Mouse (Mus musculus) gastrocnemius, adult 2 months (tissue): Measurements from ENCODE around the gene Nxnl1. TPM values are rescaled to one million over a fixed set of nuclear protein-coding genes. Genes with fewer than 3 reads are reported as not detected.

Experiments
- DNase-seq: peaks from one replicate; pipeline ENCODE4 v3.0.0; 2022
- H3K27ac ChIP-seq: fragments of 200-600 bp; 2 replicates; pipeline ENCODE4 v1.8.1; 2022; ENCODE audit warnings: mild to moderate bottlenecking
- H3K4me3 ChIP-seq: fragments of 200-600 bp; 2 replicates; pipeline ENCODE4 v1.8.1; 2022; ENCODE audit warnings: mild to moderate bottlenecking, moderate library complexity
- CTCF ChIP-seq: fragments of 200-600 bp; IDR thresholded peaks from 2 replicates; pipeline ENCODE4 v1.8.1; 2022; ENCODE audit warnings: antibody characterized with exemption, mild to moderate bottlenecking, moderate library complexity
- intact Hi-C: fragments of 180-260 bp; cut with DNase I; formaldehyde crosslinking; loops from one replicate; pipeline ENCODE4 v1.15.1; 2025
- long read RNA-seq, 2 experiments: library from polyadenylated mRNA; stranded (forward); transcript quantifications; one replicate each; pipeline ENCODE4 v2.0.0; 2021
- total RNA-seq, 2 experiments: library from RNA; stranded (reverse); gene quantifications; 2 replicates each; pipeline ENCODE4 v1.2.3; 2021

Nxnl1 gene
- not detected for total RNA-seq
- long read RNA-seq, experiment 1: 0 reads
- long read RNA-seq, experiment 2: 0 reads

GRCm38 (mm10) chr8:71566501-71566900 lies at the start of gene Nxnl1:
Gene Nxnl1 (minus strand): TSS chr8:71566601.
- H3K4me3 ChIP-seq: no peak within 1 kb of the TSS
- no peak for DNase-seq
- no peak for TF ChIP-seq CTCF
- H3K27ac ChIP-seq: peak within 1 kb of the TSS; percentile 90
- intact Hi-C loops: no loop called here

DNA sequence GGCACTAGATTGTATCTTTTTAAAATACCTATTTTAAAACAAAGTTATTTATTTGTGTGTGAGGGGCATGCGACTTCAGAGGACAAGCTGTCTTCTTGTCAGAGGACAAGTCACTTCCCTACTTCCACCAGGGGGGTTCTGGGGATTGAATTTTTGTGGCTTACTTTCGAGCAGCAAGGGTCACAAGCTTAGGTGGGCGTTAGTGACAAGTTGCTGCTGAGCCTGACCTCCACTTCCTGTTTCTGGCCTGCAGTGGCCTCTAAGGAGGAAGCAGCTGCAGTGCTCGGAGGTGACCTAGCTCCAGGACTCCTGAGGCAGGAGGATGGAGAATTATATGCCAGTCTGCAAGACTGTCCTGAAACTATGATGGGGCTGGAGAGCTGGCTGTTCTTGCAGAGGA lies 47.0 kb upstream of the Nxnl1 start:
- no peak for TF ChIP-seq CTCF
- H3K27ac ChIP-seq: peak overlapping the region; percentile 24; the same call in 1 of the 2 replicates
- DNase-seq: no peak
- no peak overlapping the region for H3K4me3 ChIP-seq
- intact Hi-C loops: no loop called here

- peak overlapping the region; percentile 98 for H3K27ac ChIP-seq
- DNase-seq: no peak
These were observed 45.7 kb upstream of the Nxnl1 start for GRCm38 (mm10) chr8:71612141-71612540.

DNA sequence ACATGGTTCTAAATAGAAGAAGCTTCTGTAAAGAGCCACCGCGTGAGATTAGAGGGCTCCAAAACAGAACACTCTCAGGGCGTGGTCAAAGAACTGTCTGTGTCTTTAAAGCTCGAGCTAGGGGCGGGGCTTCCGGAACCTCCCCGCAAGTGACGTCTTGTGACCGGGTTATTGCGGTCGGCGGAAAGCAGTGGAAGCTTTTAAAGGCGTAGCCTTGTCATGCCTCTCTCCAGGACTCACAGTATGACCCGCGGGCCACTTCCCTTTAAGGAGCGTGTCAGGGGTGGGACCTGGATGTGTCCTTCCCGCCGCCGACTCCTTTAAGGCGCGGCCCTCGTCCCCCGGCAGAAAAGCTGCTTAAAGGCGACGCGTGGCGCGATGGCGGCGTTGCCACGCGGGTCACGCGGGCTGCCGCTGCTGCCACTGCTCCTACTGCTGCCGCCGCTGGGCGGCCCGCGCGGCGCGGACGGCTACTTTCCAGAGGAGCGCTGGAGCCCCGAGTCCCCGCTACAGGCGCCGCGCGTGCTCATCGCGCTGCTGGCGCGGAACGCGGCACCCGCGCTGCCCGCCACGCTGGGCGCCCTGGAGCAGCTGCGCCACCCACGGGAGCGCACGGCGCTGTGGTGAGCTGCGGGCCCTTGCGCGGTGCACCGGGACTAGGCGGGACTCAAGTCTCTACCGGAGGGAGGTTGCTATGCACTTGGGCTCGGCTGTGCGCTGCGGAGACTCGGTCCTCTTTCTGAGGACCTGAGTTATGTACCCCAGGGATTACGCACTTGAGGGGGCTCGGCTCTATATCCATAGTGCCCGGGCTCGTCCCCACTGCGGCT lies 44.6 kb upstream of the Nxnl1 start, which contains the start of gene Colgalt1:
Colgalt1 (plus strand) TSS at position 177 of the 830 bp plus-strand sequence.
- Histone ChIP-seq H3K27ac (peak within 1 kb of the TSS; percentile 98), H3K4me3 (peak within 1 kb of the TSS; percentile 82)
- TF ChIP-seq CTCF: peak; percentile 42
- peak; percentile 97 for DNase-seq
- intact Hi-C loops: no loop called here

More at GRCm38 (mm10) chr8:71612141-71612540, 45.7 kb upstream of the Nxnl1 start:
- intact Hi-C loops: no loop called here
- TF ChIP-seq CTCF: no peak
- peak overlapping the region; percentile 82 for H3K4me3 ChIP-seq

DNA sequence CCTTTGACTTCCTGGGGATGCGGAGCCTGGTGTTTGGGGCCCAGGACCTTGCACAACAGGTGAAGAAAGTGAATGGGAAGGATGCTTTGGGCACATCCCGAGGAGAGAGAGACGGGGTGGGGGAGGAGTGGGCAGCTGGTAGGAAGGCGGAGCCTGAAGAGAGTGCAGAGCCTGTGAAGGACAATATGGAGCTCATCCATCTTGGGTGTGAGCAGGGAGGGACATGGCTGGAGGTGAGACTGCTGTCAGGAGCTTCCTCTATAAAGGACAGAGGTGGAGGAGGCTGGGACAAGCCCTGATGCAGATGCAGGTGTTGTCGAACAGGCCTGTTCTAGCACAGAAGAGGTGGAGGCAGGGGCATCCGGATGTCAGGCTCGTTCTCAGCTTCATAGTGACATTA lies 37.6 kb upstream of the Nxnl1 start:
- TF ChIP-seq CTCF: no peak
- intact Hi-C loops: no loop called here
- Histone ChIP-seq H3K27ac (no peak overlapping the region), H3K4me3 (no peak overlapping the region)
- DNase-seq: no peak

DNA sequence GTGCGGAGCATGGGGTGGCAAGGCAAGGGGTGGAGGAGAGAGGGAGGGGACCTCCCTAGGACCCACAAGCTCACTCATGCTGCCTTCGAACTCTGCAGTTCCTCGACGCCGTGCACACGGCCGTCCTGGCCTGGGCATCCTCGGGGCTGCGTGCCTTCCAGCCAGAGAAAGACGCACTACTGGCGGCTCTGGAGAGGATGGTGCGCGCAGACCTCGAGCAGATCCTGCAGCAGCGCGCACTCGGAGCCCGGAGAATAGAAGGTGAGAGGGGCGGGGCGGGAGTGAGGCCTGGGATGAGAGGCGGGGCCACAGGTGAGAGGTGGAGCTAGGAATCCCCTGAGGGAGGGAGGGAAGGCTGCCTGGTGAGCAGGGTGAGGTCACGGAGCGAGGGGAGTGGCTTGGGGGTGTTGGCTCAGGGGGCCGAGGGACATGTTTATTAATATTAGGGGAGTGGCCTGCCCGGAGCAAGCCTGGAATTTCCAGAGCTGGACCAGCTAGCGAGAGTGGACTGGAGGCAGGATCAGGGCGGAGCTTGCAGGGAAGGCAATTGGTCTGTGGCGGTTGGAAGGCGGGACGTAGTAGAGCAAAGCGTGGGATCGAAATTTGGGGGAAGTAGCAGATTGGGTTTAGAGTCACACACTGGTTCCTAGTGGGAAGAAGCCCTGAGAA lies 36.4 kb upstream of the Nxnl1 start:
- no peak for TF ChIP-seq CTCF
- peak; percentile 84 for DNase-seq
- peak overlapping the region; percentile 58; the same call in 1 of the 2 replicates for H3K27ac ChIP-seq
- intact Hi-C loops: no loop called here
- H3K4me3 ChIP-seq: peak overlapping the region; percentile 65

DNA sequence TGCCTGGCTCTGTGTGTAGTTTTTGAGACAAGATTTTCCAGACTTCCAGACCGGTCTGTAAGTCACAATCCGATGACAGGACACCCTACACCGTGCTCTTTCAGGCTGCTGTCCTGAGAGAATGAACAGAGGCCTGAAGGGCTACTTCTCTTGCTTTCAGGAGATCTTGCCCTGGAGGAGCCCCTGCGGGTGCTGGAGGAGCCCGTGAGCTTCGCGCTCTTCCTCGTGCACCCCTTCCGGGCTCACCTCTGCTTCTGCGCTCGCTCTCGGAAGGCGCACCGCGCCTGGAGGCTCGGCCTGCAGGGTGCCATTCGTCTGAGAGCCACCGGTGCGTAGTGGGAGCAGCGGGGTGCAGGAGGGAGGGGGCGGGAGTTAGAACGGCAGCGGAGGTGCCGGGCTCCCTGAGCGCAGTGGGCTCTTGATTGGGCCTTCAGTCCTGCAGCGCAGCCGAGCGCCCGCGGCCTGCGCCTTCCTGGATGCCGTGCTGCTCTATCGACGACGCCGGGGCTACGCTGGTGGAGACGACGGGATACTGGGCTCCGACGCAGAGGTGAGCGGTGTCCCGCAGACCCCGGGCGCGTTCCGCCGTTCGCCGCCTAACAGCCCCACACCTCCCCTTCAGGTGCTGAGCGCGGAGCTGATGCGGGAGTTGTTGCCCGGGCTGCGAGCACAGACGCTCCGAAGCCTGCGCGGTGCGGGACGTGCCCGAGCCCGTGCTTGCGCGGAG lies 35.7 kb upstream of the Nxnl1 start:
- no peak for TF ChIP-seq CTCF
- intact Hi-C loops: no loop called here
- DNase-seq: no peak
- peak overlapping the region; percentile 65 for H3K4me3 ChIP-seq
- H3K27ac ChIP-seq: no peak overlapping the region; the same call in 1 of the 2 replicates

DNA sequence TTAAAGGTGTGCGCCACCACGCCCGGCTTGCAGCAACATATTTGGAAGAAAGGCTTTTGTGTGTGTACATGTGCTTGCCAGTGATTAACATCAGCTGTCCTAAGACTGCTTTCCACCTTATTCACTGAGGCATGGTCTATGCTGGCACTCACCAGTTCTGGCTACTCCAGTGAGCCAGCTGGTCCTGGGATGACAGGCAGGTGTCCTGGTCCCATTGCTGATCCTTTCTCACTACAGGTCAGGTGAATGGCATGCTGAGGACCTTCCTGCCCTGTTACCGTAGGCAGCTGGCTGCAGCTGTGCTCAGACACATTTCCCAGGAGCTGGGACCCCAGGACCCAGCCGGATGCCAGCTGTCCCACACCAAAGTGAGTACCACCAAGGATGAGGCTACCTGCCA lies 32.4 kb upstream of the Nxnl1 start:
- intact Hi-C loops: loop anchor here (5.0 kb wide), 1 partner anchor 63 kb away; no protein-coding TSS in a partner anchor
- TF ChIP-seq CTCF: no peak
- Histone ChIP-seq H3K27ac (no peak overlapping the region), H3K4me3 (no peak overlapping the region)
- no peak for DNase-seq

GRCm38 (mm10) chr8:71598375-71598774 lies 32.0 kb upstream of the Nxnl1 start:
- H3K27ac ChIP-seq: no peak overlapping the region
- intact Hi-C loops: loop anchor here (5.0 kb wide), 1 partner anchor 64 kb away; no protein-coding TSS in a partner anchor

DNA sequence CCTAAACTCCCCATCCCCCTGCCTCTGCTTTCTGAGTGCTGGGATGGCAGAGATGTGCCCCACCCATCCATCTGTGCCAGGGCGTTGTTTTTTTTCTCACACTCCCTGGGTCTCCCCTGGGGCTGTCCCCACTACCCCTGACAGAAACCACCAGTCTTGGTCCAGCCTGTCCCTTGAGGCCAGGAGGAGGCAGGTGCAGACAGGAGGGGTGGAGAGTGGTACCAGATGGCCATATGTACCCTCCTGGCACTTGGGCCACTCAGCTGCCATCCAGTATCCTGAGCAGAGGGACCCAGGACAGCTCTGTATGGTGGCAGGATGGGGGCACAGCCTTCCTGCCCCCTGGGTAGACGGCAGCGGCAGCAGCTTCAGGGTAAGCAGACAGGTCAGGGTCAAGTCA lies 31.1 kb upstream of the Nxnl1 start, which contains the start of gene Fam129c:
Fam129c (plus strand) TSS at position 198 of the 400 bp plus-strand sequence.
- Histone ChIP-seq H3K27ac (no peak within 1 kb of the TSS), H3K4me3 (no peak within 1 kb of the TSS)
- DNase-seq: no peak
- TF ChIP-seq CTCF: no peak
- intact Hi-C loops: loop anchor here (5.0 kb wide), 1 partner anchor 65 kb away; no protein-coding TSS in a partner anchor

More at GRCm38 (mm10) chr8:71598375-71598774, 32.0 kb upstream of the Nxnl1 start:
- no peak overlapping the region for H3K4me3 ChIP-seq
- DNase-seq: no peak
- no peak for TF ChIP-seq CTCF

- no peak overlapping the region for H3K27ac ChIP-seq
- TF ChIP-seq CTCF: no peak
- no peak overlapping the region for H3K4me3 ChIP-seq
- intact Hi-C loops: loop anchor here (1.0 to 5.0 kb wide), 2 partner anchors 35 to 66 kb away; no protein-coding TSS in a partner anchor
- DNase-seq: no peak
These were observed 30.4 kb upstream of the Nxnl1 start for GRCm38 (mm10) chr8:71596798-71597197.

DNA sequence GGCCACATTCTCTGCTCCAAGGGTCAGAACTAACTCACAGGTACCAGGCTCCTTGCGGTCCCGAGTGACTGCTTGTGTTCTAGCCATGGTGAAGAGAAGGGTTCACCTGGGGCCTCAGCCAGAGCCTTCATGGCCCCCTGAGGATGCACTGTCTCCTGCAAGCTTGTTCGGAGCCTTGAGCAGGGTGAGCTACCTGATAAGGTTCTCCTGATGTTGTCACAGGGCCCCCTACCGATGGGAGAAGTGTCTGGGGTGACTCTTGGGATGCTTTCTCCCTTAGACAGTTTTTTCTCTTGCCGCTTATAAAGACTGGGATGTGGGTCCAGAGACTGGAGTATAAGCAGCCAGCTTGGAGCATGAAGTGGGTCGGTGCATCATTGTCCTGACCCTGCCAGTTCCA lies 30.0 kb upstream of the Nxnl1 start:
- TF ChIP-seq CTCF: no peak
- H3K27ac ChIP-seq: no peak overlapping the region; the same call in 1 of the 2 replicates
- H3K4me3 ChIP-seq: no peak overlapping the region
- no peak for DNase-seq
- intact Hi-C loops: loop anchor here (1.0 to 5.0 kb wide), 2 partner anchors 35 to 66 kb away; no protein-coding TSS in a partner anchor
